Mouse (Mus musculus) thymus, postnatal 4 days (tissue): ENCODE measurements around the gene Laptm5.

Experiments used
- DNase-seq: peaks from one replicate; pipeline ENCODE4 v3.0.0; 2021

Gene Laptm5

DNA sequence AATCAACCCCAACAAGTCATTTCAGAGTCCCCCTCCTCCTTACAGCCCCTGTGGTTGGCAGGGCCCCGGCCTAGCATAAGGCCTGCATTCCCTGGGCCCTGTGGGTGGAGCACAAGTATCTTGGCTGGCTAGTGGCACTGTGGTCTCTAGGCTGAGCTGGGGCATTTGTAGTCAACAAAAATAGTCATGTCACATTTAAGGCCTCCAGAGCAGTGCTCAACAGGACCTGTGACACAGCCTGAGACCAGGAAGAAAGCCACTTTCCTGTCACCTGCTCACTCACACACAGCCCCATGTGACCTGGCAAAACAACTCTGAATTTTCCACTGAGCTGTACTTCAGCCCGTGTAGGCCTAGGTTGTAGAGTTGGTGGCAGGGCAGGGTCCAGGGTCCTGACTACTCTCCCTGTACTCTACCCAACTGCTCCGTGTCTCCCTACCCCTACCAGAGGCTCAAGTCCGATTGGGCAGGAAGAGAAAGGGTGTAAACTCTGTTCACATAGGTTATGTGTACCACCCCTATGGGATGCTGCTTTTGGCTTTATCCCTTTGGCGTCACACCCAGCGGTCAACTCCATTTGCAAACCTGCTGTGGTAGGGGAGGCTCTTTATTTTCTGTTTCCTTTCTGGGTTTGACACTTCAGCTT is 13.0 kb upstream of the Laptm5 start:
- DNase-seq: peak; percentile 41

GRCm38 (mm10) chr4:130900746-130901145 is 12.2 kb upstream of the Laptm5 start:
- DNase-seq: no peak

DNA sequence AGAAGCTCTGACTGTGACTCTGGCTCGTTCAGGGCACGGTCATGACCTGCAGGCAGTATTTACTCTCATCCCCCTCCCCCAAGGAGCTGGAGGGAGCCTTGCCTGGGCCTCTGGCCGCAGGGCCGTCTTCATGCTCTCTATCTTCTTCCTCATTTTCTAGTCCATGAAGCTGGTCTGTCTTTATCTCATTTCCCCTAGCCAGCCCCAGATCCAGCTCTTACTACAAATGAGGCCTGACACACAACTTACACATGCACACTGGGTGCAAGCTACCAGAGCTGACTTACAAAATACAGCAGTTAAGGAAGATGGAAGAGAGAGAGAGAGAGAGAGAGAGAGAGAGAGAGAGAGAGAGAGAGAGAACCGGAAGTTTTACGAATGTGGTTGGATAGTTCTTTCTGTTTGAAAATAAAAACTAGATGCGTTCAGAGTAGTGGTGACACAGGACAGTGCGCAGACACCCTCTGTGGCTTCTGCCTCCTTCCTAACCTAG is 10.6 kb upstream of the Laptm5 start:
- no peak for DNase-seq

GRCm38 (mm10) chr4:130905025-130905424 is 7.9 kb upstream of the Laptm5 start:
- DNase-seq: peak; percentile 15

GRCm38 (mm10) chr4:130905882-130906281 is 7.0 kb upstream of the Laptm5 start:
- DNase-seq: no peak

- peak; percentile 13 for DNase-seq
These were observed 6.6 kb upstream of the Laptm5 start for GRCm38 (mm10) chr4:130906296-130906695.

DNA sequence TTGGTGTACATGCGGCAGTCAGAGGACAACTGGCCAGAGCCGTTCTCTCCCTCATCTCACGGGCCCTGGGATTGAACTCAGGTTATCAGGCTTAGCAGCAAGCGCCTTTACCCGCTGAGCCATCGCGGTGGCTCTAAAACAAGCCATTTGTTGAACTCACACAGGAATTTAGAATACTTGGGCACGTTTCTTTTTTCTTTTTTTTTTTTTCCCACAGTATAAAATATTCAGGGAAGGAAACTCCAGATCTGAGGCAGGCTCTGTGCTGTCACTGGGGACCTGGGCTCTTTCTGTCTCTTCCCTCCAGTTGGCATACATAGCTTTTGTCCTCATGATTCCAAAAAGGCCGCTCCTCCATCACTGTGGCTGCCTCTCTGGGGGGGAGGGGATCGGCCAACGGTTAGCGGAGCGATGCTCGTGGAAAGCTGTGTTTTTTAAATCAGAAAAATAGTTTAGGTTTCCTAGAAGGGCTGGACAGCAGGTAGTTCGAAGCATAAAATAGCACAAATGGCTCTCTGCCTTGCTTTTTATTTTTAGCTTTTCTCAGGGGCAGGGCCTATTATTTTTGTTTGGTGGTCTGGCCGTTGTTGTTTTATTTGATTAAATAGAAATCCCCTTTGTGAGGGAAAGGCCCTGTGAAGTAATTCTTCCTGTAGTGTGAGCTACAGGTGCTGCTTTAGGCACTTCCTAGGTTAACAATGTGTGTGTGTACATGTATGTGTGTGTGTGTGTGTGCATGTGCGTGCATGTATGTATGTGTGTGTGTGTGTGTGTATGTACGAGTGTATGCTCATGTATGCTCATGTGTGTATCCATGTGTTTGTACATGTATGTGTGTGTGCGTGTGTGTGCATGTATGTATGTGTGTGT is 5.5 kb upstream of the Laptm5 start:
- no peak for DNase-seq

DNA sequence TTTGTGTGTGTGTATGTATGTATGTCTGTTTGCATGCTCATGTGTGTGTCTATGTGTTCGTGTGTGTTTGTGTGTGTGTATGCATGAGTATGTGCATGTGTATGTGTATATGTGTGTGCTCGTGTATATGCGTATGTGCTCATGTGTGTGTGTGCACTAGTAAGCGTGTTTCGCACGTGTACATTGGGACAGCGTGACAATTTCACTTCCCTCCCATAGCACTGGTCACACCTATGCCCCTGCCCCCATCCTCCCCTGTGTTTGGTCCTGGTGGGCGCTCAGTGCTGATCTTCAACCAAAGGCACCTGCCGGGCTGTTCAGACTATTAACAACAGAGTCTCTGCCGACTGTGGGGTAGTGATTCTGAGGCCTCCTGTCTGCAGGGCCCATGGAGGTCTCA is 4.8 kb upstream of the Laptm5 start:
- DNase-seq: no peak

- peak; percentile 45 for DNase-seq
These were observed 3.6 kb upstream of the Laptm5 start for GRCm38 (mm10) chr4:130909167-130909874.

GRCm38 (mm10) chr4:130910666-130911065 is 2.3 kb upstream of the Laptm5 start:
- DNase-seq: peak; percentile 71

DNA sequence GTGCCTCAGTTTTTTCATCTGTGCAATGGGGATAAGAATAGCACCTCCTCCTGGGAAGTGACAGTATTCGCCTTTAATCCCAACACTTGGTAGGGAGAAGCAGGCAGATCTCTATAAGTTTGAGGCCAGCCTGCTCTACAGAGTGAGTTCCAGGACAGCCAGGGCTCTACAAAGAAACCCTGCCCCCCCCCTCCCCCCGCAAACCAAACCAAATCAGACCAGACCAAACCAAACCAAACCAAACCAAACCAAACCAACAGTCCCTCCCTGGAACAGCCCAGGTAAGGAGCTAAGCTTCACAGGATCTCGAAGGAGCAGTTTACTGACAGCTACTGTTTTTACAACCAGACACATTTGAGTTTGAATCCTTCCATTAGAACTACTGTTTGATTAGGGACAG is 299 bp upstream of the Laptm5 start:
- DNase-seq: no peak

DNA sequence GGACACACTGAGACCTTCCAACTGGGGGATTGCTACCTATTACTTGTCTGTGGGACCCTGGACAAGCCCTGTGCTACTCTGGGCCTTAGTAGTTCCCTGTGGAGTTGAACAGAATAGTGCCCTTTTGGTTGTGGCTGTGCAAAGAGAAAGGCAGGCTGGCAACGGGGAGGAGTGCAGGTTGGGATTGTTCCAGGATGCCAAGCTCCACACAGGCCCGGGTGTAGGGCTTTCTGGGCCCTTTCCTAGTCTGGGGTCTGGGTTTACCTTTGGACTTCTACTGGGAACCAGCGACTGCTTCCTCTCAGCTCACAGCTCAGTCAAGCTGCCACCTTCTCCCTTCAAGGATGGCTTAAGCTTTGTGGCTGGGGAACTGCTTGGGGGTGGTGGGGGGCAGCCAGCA is 586 bp downstream of the Laptm5 start:
- DNase-seq: peak; percentile 50

- DNase-seq: peak; percentile 80
These were observed 1.1 kb downstream of the Laptm5 start for GRCm38 (mm10) chr4:130914011-130914410.

- DNase-seq: peak; percentile 60
These were observed 1.6 kb downstream of the Laptm5 start for GRCm38 (mm10) chr4:130914527-130914926.

DNA sequence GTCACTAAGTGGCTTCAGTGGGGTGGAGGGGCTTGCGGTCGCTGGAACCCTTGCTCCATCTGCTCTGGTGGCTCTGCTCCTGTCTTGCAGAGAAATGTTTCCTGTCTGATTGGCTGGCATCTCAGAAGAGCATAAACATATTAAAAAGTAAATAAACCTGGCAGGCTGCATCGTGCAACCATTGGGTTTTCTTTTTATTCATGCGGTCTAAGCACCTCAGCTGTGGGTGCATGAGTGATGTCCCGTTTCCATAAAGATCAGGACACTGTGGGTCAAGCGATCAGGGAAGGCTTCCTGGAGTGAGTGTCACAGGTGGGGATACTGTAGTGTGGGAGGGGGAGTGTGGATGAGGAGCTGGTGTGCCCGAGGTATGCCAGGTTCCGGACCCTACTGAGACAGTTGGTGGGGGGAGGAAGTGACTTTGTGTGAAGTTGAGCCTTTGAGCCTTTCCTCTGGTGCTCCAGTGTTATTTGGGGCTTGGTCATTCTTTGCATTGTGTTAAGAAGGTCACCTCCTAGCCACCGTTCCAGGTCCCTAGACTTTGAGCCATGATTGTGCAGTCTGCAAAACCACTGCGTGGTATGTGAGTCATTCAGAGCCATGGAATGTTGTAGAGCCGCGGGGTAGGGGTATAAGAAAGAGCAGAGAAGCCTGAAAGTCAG is 2.2 kb downstream of the Laptm5 start:
- DNase-seq: peak; percentile 50

- peak; percentile 60 for DNase-seq
These were observed 2.7 kb downstream of the Laptm5 start for GRCm38 (mm10) chr4:130915668-130916035.

- no peak for DNase-seq
These were observed 3.7 kb downstream of the Laptm5 start for GRCm38 (mm10) chr4:130916639-130917038.

GRCm38 (mm10) chr4:130917564-130917963 is 4.6 kb downstream of the Laptm5 start:
- DNase-seq: no peak

DNA sequence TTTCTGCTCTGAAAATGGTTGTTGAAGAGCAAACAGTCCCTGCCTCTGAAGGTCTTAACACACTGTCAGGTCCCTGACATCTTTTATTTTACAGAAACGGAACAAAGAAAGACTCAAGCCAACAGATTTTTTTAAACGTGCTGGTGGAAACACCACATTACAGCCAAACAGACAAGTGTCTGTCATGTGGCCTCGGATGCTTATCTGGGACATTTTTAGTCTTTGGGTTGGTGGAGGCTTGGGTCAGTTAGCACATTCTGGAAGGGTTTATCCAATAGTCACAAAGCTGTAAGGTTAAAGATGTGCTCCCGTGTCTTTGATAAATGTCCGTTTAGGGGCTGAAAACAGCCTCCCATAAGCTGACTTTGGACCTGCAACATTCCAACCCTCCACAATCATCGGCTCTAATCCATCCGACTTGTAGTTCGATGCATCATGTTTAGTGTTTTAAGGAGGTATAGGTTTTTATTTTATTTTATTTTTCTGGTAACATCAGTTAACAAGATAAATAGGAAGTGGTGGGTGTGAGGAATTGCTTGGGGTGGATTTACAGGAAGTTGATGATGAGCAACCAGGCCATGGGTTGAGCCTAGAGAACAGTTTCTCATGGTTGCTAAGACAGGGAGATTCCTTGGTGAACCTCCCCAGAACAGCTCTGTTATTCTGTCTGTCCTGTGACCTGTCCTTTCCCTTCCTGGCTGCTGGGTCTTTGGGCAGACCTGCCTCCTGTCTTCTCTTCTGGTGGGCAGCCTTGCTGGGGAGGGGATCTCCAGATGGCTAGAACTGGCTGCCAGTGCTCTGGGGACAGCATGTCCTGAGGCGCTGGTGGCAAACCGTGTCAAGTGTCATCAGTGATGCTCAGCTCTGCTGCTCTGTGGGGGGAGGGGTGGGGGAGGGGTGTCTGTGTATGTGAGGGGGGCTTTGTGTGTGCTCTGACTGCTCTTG is 6.2 kb downstream of the Laptm5 start:
- DNase-seq: no peak

GRCm38 (mm10) chr4:130919750-130920356 is 6.9 kb downstream of the Laptm5 start:
- DNase-seq: no peak

- DNase-seq: peak; percentile 75
These were observed 8.2 kb downstream of the Laptm5 start for GRCm38 (mm10) chr4:130920951-130921693.
